Mouse (Mus musculus): ENCODE measurements at regions not wholly inside any gene's neighbourhood (a gene's known extent, or its start where the extent isn't known, plus 50 kb on each side); places are given as distances from the start of the nearest gene placed in this dataset.
A peak's percentile ranks its signal among the peaks of the same experiment; 100 is the strongest.

- DNase-seq: peak in 1 of 2 experiments; percentile 10
These were observed 260.9 kb downstream of the Sox4 start for GRCm38 (mm10) chr13:28692587-28692986.

GRCm38 (mm10) chr13:28690511-28691160 is 262.9 kb downstream of the Sox4 start:
- DNase-seq: no peak

- DNase-seq: no peak
These were observed 265.7 kb downstream of the Sox4 start for GRCm38 (mm10) chr13:28687838-28688237.

- DNase-seq: no peak
These were observed 269.2 kb downstream of the Sox4 start for GRCm38 (mm10) chr13:28684311-28684710.

- no peak for DNase-seq
These were observed 273.2 kb downstream of the Sox4 start for GRCm38 (mm10) chr13:28680266-28680665.

- DNase-seq: no peak
These were observed 279.9 kb downstream of the Sox4 start for GRCm38 (mm10) chr13:28673622-28674021.

- no peak for DNase-seq
These were observed 282.0 kb downstream of the Sox4 start for GRCm38 (mm10) chr13:28671543-28671942.

- DNase-seq: no peak
These were observed 283.5 kb downstream of the Sox4 start for GRCm38 (mm10) chr13:28669832-28670585.

- no peak for DNase-seq
These were observed 286.7 kb downstream of the Sox4 start for GRCm38 (mm10) chr13:28666832-28667231.

GRCm38 (mm10) chr13:28665150-28665549 is 288.4 kb downstream of the Sox4 start:
- no peak for DNase-seq

GRCm38 (mm10) chr13:28664698-28665097 is 288.8 kb downstream of the Sox4 start:
- no peak for DNase-seq

- no peak for DNase-seq
These were observed 289.4 kb downstream of the Sox4 start for GRCm38 (mm10) chr13:28663950-28664681.

- peak; percentile 18 to 41 for DNase-seq
These were observed 290.1 kb downstream of the Sox4 start for GRCm38 (mm10) chr13:28663459-28663858.

GRCm38 (mm10) chr13:28662316-28662752 is 291.2 kb downstream of the Sox4 start:
- no peak for DNase-seq

- no peak for DNase-seq
These were observed 293.4 kb downstream of the Sox4 start for GRCm38 (mm10) chr13:28660151-28660550.

- no peak for DNase-seq
These were observed 294.9 kb downstream of the Sox4 start for GRCm38 (mm10) chr13:28658652-28659051.

GRCm38 (mm10) chr13:28654883-28655282 is 298.6 kb downstream of the Sox4 start:
- no peak for DNase-seq

GRCm38 (mm10) chr13:28653362-28653761 is 300.2 kb downstream of the Sox4 start:
- no peak for DNase-seq

GRCm38 (mm10) chr13:28651810-28652209 is 301.7 kb downstream of the Sox4 start:
- DNase-seq: peak; percentile 49 to 61

- DNase-seq: no peak
These were observed 307.6 kb downstream of the Sox4 start for GRCm38 (mm10) chr13:28645881-28646280.

- no peak for DNase-seq
These were observed 308.5 kb downstream of the Sox4 start for GRCm38 (mm10) chr13:28644846-28645574.

- no peak for DNase-seq
These were observed 312.7 kb downstream of the Sox4 start for GRCm38 (mm10) chr13:28640826-28641225.

Measured in lung, adult 18-20 months (tissue).